Mouse (Mus musculus) stomach, postnatal 0 days (tissue): ENCODE measurements around the gene Bax. TPM values are rescaled to one million over a fixed set of nuclear protein-coding genes. Genes with fewer than 3 reads are reported as not detected.

Experiments used
- ATAC-seq: fragments of 200-750 bp; cut with Nextera tagmentation; 2 replicates; pipeline ENCODE4 v1.8.0; 2017; ENCODE audit not compliant: low FRiP score, low TSS enrichment
- DNase-seq: peaks from one replicate; pipeline ENCODE4 v3.0.0-alpha.2; 2016; ENCODE audit warnings: low spot score
- H3K27ac ChIP-seq: fragments of 300-500 bp; sonication (generic); replicated peaks from 2 replicates; pipeline ENCODE4 v1.5.1; 2014; ENCODE audit warnings: mild to moderate bottlenecking, control low read depth
- H3K27me3 ChIP-seq: fragments of 300-500 bp; sonication (generic); 2 replicates; pipeline ENCODE4 v1.6.1; 2014; ENCODE audit warnings: low read length; ENCODE audit not compliant: control insufficient read depth, insufficient read depth
- H3K36me3 ChIP-seq: fragments of 300-500 bp; sonication (generic); 2 replicates; pipeline ENCODE4 v1.6.1; 2014; ENCODE audit warnings: low read length, mixed read lengths; ENCODE audit not compliant: control insufficient read depth, insufficient read depth
- H3K4me1 ChIP-seq: fragments of 300-500 bp; sonication (generic); replicated peaks from 2 replicates; pipeline ENCODE4 v1.6.1; 2014; ENCODE audit warnings: antibody characterized with exemption; ENCODE audit not compliant: control insufficient read depth, insufficient read depth
- H3K4me2 ChIP-seq: fragments of 300-500 bp; sonication (generic); replicated peaks from 2 replicates; pipeline ENCODE4 v1.6.1; 2014; ENCODE audit warnings: low read depth, mild to moderate bottlenecking, control low read depth, moderate library complexity
- H3K4me3 ChIP-seq: fragments of 300-500 bp; sonication (generic); 2 replicates; pipeline ENCODE4 v1.5.1; 2014; ENCODE audit warnings: low read depth, low read length, control low read depth
- H3K9ac ChIP-seq: fragments of 300-500 bp; sonication (generic); 2 replicates; pipeline ENCODE4 v1.6.1; 2014; ENCODE audit warnings: mild to moderate bottlenecking, low read length, control low read depth, mixed read lengths
- H3K9me3 ChIP-seq: fragments of 300-500 bp; sonication (generic); 2 replicates; pipeline ENCODE4 v1.6.1; 2016; ENCODE audit warnings: low read length; ENCODE audit not compliant: control insufficient read depth
- CTCF ChIP-seq: IDR thresholded peaks from 2 replicates; pipeline ENCODE4 v1.5.1; 2016; ENCODE audit warnings: antibody characterized with exemption, low read depth, mild to moderate bottlenecking, moderate library complexity
- EP300 ChIP-seq: optimal IDR thresholded peaks from 2 replicates; pipeline ENCODE3; 2016; ENCODE audit warnings: antibody characterized with exemption
- WGBS: fragments of 180-500 bp; shearing (Covaris S2); extraction: QIAGEN DNeasy Blood & Tissue Kit; methylation state at CpG from one replicate; pipeline ENCODE4 v1.1.7; 2014; 5-methylcytosine and 5-hydroxymethylcytosine counted together
- polyA plus RNA-seq: library from polyadenylated mRNA; unstranded; fragments of >200 nt; fragmentation: Nextera tagmentation; extraction: Ambion mirVana; gene quantifications from 2 replicates; pipeline ENCODE4 v1.2.1, GENCODE M21; 2015

Gene Bax
- polyA plus RNA-seq, 1 experiment from 2014 or later, result 119 TPM

GRCm38 (mm10) chr7:45491264-45491663 is 24.6 kb upstream of the Bax start:
- no peaks in the 10 kb centered on the region for H3K4me1 ChIP-seq
- H3K9me3 ChIP-seq, result no peaks in the 10 kb centered on the region
- TF ChIP-seq EP300 (no peak), CTCF (no peak)
- H3K4me3 ChIP-seq, result no peak overlapping the region
- 14% methylated on average over 3 of the region's 3 CpGs for WGBS
- peak; percentile 66 for ATAC-seq
- peak; percentile 68 for DNase-seq
- no peak overlapping the region for H3K9ac ChIP-seq
- 0 out of 2 replicates have a peak overlapping the region, but pooled peaks have one; percentile 31 for H3K27ac ChIP-seq
- peaks cover 21% of the 10 kb centered on the region for H3K36me3 ChIP-seq
- H3K4me2 ChIP-seq, result 0 out of 2 replicates have a peak overlapping the region, but pooled peaks have one; percentile 15
- H3K27me3 ChIP-seq, result no peaks in the 10 kb centered on the region

GRCm38 (mm10) chr7:45490822-45491221 is 24.1 kb upstream of the Bax start:
- DNase-seq (peak; percentile 60), ATAC-seq (peak; percentile 59)
- 37% methylated on average over 9 of the region's 9 CpGs for WGBS

GRCm38 (mm10) chr7:45489578-45489977 is 22.9 kb upstream of the Bax start:
- ATAC-seq (no peak), DNase-seq (no peak)
- TF ChIP-seq CTCF (no peak), EP300 (no peak)
- no peak overlapping the region for H3K27ac ChIP-seq
- H3K4me1 ChIP-seq, result no peaks in the 10 kb centered on the region
- H3K27me3 ChIP-seq, result no peaks in the 10 kb centered on the region
- peaks cover 8% of the 10 kb centered on the region for H3K36me3 ChIP-seq
- no peak overlapping the region for H3K9ac ChIP-seq
- 75% methylated on average over 7 of the region's 7 CpGs for WGBS
- no peak overlapping the region for H3K4me2 ChIP-seq
- no peak overlapping the region for H3K4me3 ChIP-seq
- no peaks in the 10 kb centered on the region for H3K9me3 ChIP-seq

More at GRCm38 (mm10) chr7:45490822-45491221, 24.1 kb upstream of the Bax start:
- Histone ChIP-seq H3K9me3 (no peaks in the 10 kb centered on the region), H3K27me3 (no peaks in the 10 kb centered on the region), H3K36me3 (peaks cover 18% of the 10 kb centered on the region), H3K4me2 (0 out of 2 replicates have a peak overlapping the region, but pooled peaks have one; percentile 15), H3K9ac (no peak overlapping the region), H3K4me1 (no peaks in the 10 kb centered on the region), H3K27ac (0 out of 2 replicates have a peak overlapping the region, but pooled peaks have one; percentile 31), H3K4me3 (no peak overlapping the region)
- TF ChIP-seq CTCF (peak; percentile 31; the same call in 1 of the 2 replicates), EP300 (no peak)

- Histone ChIP-seq H3K27me3 (no peaks in the 10 kb centered on the region), H3K27ac (peak within 1 kb of the TSS; percentile 61)
- peak; percentile 54 for DNase-seq
Measured at GRCm38 (mm10) chr7:45488293-45489204, 21.9 kb upstream of the Bax start, which contains the start of gene Dhdh. TSS of gene Dhdh (minus strand) at chr7:45488805.

GRCm38 (mm10) chr7:45487861-45488292 is 21.2 kb upstream of the Bax start:
- 59% methylated on average over 11 of the region's 11 CpGs for WGBS
- DNase-seq (no peak), ATAC-seq (no peak)
- H3K4me3 ChIP-seq, result peak overlapping the region; percentile 43; the same call in 1 of the 2 replicates
- no peak overlapping the region for H3K9ac ChIP-seq
- no peaks in the 10 kb centered on the region for H3K4me1 ChIP-seq
- H3K27me3 ChIP-seq, result no peaks in the 10 kb centered on the region
- peak overlapping the region; percentile 61 for H3K27ac ChIP-seq
- H3K4me2 ChIP-seq, result peak overlapping the region; percentile 61; the same call in 1 of the 2 replicates
- no peaks in the 10 kb centered on the region for H3K9me3 ChIP-seq
- TF ChIP-seq EP300, result no peak
- no peak for TF ChIP-seq CTCF
- H3K36me3 ChIP-seq, result no peaks in the 10 kb centered on the region

More at GRCm38 (mm10) chr7:45488293-45489204, 21.9 kb upstream of the Bax start, which contains the start of gene Dhdh:
- Histone ChIP-seq H3K9me3 (no peaks in the 10 kb centered on the region), H3K36me3 (0 out of 2 replicates have a peak, but pooled peaks cover under 1% of the 10 kb centered on the region), H3K4me3 (peak within 1 kb of the TSS; percentile 43), H3K9ac (peak within 1 kb of the TSS; percentile 59), H3K4me1 (no peaks in the 10 kb centered on the region), H3K4me2 (peak within 1 kb of the TSS; percentile 61)
- peak; percentile 51 for ATAC-seq
- WGBS, result 12% methylated on average over 38 of the region's 38 CpGs
- no peak for TF ChIP-seq CTCF
